Mouse (Mus musculus): ENCODE measurements at regions not wholly inside any gene's neighbourhood (a gene's known extent, or its start where the extent isn't known, plus 50 kb on each side); places are given as distances from the start of the nearest gene placed in this dataset.

GRCm38 (mm10) chr8:34618046-34618445 lies 506.5 kb upstream of the Gm10131 start:
- Histone ChIP-seq H3K27ac (ENCODE audit: insufficient read depth, low read length) (no peak overlapping the region), H3K4me1 (ENCODE audit: control insufficient read depth, insufficient read depth, low read length) (peaks cover 4% of the 10 kb centered on the region; the same call in 1 of the 2 replicates), H3K4me3 (ENCODE audit: insufficient read depth, low read length) (no peak overlapping the region)
- no peak for TF ChIP-seq CTCF (IDR thresholded peaks at IDR 0.05; ENCODE audit: extremely low read depth, insufficient read depth, low read length)
- no peak for TF ChIP-seq POLR2A (IDR thresholded peaks at IDR 0.05; ENCODE audit: extremely low read depth, insufficient read depth, low read length)

DNA sequence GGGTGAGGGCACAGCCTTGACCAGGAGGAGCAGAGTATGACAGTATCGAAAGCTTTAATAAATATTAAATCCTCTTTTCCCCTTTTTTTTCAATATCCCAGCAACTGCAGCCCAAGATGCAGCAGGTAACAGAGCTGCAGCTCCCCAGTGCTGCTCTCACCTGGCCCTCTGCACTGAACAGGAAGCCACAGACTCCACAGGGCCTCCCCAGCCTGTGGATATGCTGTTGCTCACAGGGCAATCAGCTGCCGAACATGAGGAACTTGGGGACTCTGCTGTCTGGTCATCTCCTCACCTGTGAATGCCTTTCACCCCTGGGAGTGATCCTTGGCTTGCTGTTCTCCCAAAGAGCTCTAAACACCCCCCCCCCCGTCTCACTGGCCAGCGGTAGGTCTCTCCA lies 503.4 kb upstream of the Gm10131 start:
- no peak for TF ChIP-seq CTCF (IDR thresholded peaks at IDR 0.05; ENCODE audit: extremely low read depth, insufficient read depth, low read length)
- TF ChIP-seq POLR2A (IDR thresholded peaks at IDR 0.05; ENCODE audit: extremely low read depth, insufficient read depth, low read length), result no peak
- Histone ChIP-seq H3K27ac (ENCODE audit: insufficient read depth, low read length) (no peak overlapping the region), H3K4me1 (ENCODE audit: control insufficient read depth, insufficient read depth, low read length) (no peaks in the 10 kb centered on the region), H3K4me3 (ENCODE audit: insufficient read depth, low read length) (no peak overlapping the region)

GRCm38 (mm10) chr8:34614031-34614526 lies 502.5 kb upstream of the Gm10131 start:
- TF ChIP-seq POLR2A (IDR thresholded peaks at IDR 0.05; ENCODE audit: extremely low read depth, insufficient read depth, low read length) (no peak), CTCF (IDR thresholded peaks at IDR 0.05; ENCODE audit: extremely low read depth, insufficient read depth, low read length) (no peak)

DNA sequence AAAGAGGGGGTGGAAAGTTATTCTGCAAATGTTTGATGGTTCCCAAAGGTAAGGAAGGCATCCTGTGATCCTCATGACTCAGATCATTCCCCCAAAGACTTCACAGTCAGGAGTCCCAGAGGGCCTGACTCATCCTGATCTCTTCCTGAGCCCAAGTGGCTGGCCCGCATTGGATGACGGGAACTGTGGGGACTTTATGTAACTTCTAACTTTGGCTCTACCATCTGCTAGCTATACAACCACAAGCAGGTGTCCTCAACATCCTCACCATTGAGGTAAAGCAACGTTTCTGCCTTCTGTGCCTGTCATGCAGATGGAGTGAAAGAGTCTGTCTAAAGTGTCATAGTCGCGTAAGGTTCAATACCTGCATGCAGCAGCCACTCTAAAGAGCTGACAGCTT lies 501.6 kb upstream of the Gm10131 start:
- Histone ChIP-seq H3K4me1 (ENCODE audit: control insufficient read depth, insufficient read depth, low read length) (no peaks in the 10 kb centered on the region), H3K27ac (ENCODE audit: insufficient read depth, low read length) (no peak overlapping the region), H3K4me3 (ENCODE audit: insufficient read depth, low read length) (no peak overlapping the region)
- TF ChIP-seq POLR2A (IDR thresholded peaks at IDR 0.05; ENCODE audit: extremely low read depth, insufficient read depth, low read length) (no peak), CTCF (IDR thresholded peaks at IDR 0.05; ENCODE audit: extremely low read depth, insufficient read depth, low read length) (no peak)

More at GRCm38 (mm10) chr8:34614031-34614526, 502.5 kb upstream of the Gm10131 start:
- Histone ChIP-seq H3K4me3 (ENCODE audit: insufficient read depth, low read length) (no peak overlapping the region), H3K4me1 (ENCODE audit: control insufficient read depth, insufficient read depth, low read length) (no peaks in the 10 kb centered on the region), H3K27ac (ENCODE audit: insufficient read depth, low read length) (no peak overlapping the region)

- Histone ChIP-seq H3K4me3 (ENCODE audit: insufficient read depth, low read length) (no peak overlapping the region), H3K4me1 (ENCODE audit: control insufficient read depth, insufficient read depth, low read length) (no peaks in the 10 kb centered on the region), H3K27ac (ENCODE audit: insufficient read depth, low read length) (no peak overlapping the region)
- TF ChIP-seq CTCF (IDR thresholded peaks at IDR 0.05; ENCODE audit: extremely low read depth, insufficient read depth, low read length), result no peak
- no peak for TF ChIP-seq POLR2A (IDR thresholded peaks at IDR 0.05; ENCODE audit: extremely low read depth, insufficient read depth, low read length)
Measured at GRCm38 (mm10) chr8:34612396-34612795, 500.9 kb upstream of the Gm10131 start.

GRCm38 (mm10) chr8:34610186-34610585 lies 498.6 kb upstream of the Gm10131 start:
- H3K4me1 ChIP-seq (ENCODE audit: control insufficient read depth, insufficient read depth, low read length), result no peaks in the 10 kb centered on the region
- TF ChIP-seq POLR2A (IDR thresholded peaks at IDR 0.05; ENCODE audit: extremely low read depth, insufficient read depth, low read length) (no peak), CTCF (IDR thresholded peaks at IDR 0.05; ENCODE audit: extremely low read depth, insufficient read depth, low read length) (no peak)
- no peak overlapping the region for H3K4me3 ChIP-seq (ENCODE audit: insufficient read depth, low read length)
- H3K27ac ChIP-seq (ENCODE audit: insufficient read depth, low read length), result no peak overlapping the region

DNA sequence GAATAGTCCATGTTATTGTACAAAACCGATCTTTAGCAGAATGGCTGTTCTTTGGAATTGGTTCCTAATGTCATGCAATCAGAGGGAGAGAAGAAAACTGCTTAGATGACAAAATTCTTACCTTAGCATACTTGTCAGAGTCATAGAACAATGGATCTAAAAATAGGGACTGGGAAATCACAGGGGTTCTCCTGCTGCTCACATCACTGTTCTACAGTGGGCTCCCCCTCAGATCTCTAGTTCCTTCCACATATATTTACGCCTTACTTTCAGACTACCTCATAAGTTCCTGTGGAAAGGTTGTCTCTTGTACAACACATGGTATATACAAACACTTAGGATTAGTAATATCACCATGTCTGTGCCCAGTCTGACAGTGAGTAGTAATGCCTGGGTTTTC lies 495.9 kb upstream of the Gm10131 start:
- H3K4me1 ChIP-seq (ENCODE audit: control insufficient read depth, insufficient read depth, low read length), result no peaks in the 10 kb centered on the region
- TF ChIP-seq POLR2A (IDR thresholded peaks at IDR 0.05; ENCODE audit: extremely low read depth, insufficient read depth, low read length) (no peak), CTCF (IDR thresholded peaks at IDR 0.05; ENCODE audit: extremely low read depth, insufficient read depth, low read length) (no peak)

DNA sequence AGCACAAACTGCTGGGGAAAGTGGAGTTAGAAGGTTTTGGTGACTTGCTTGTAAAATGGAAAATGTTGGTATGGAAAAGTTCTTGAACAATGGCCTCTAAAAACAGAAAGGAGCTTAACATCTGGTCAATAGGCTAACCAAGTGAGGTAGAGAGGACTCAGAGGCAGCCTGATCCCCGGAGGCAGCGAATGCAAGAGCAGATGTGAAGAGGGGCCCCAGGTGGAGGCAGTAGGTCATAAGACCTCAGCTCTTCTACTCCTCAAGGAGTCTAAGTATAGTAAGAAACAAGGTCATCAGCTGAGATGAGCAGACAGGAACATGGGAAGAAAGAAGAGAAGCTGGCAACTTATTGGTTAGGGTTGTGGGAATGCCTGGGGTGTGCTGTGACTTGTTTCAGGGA lies 493.5 kb upstream of the Gm10131 start:
- H3K4me3 ChIP-seq (ENCODE audit: insufficient read depth, low read length), result no peak overlapping the region
- TF ChIP-seq POLR2A (IDR thresholded peaks at IDR 0.05; ENCODE audit: extremely low read depth, insufficient read depth, low read length), result no peak
- no peak for TF ChIP-seq CTCF (IDR thresholded peaks at IDR 0.05; ENCODE audit: extremely low read depth, insufficient read depth, low read length)
- H3K4me1 ChIP-seq (ENCODE audit: control insufficient read depth, insufficient read depth, low read length), result no peaks in the 10 kb centered on the region
- no peak overlapping the region for H3K27ac ChIP-seq (ENCODE audit: insufficient read depth, low read length)

More for the DNA sequence above, 495.9 kb upstream of the Gm10131 start:
- Histone ChIP-seq H3K27ac (ENCODE audit: insufficient read depth, low read length) (no peak overlapping the region), H3K4me3 (ENCODE audit: insufficient read depth, low read length) (no peak overlapping the region)

- H3K27ac ChIP-seq (ENCODE audit: insufficient read depth, low read length), result no peak overlapping the region
- TF ChIP-seq POLR2A (IDR thresholded peaks at IDR 0.05; ENCODE audit: extremely low read depth, insufficient read depth, low read length) (no peak), CTCF (IDR thresholded peaks at IDR 0.05; ENCODE audit: extremely low read depth, insufficient read depth, low read length) (no peak)
Measured at GRCm38 (mm10) chr8:34604581-34604980, 493.0 kb upstream of the Gm10131 start.

GRCm38 (mm10) chr8:34601426-34601953 lies 490.0 kb upstream of the Gm10131 start:
- Histone ChIP-seq H3K4me3 (ENCODE audit: insufficient read depth, low read length) (no peak overlapping the region), H3K27ac (ENCODE audit: insufficient read depth, low read length) (no peak overlapping the region), H3K4me1 (ENCODE audit: control insufficient read depth, insufficient read depth, low read length) (no peaks in the 10 kb centered on the region)
- no peak for TF ChIP-seq POLR2A (IDR thresholded peaks at IDR 0.05; ENCODE audit: extremely low read depth, insufficient read depth, low read length)
- no peak for TF ChIP-seq CTCF (IDR thresholded peaks at IDR 0.05; ENCODE audit: extremely low read depth, insufficient read depth, low read length)

More at GRCm38 (mm10) chr8:34604581-34604980, 493.0 kb upstream of the Gm10131 start:
- no peaks in the 10 kb centered on the region for H3K4me1 ChIP-seq (ENCODE audit: control insufficient read depth, insufficient read depth, low read length)
- no peak overlapping the region for H3K4me3 ChIP-seq (ENCODE audit: insufficient read depth, low read length)

All from cortical plate, adult 2 months (tissue).